Mouse (Mus musculus) intestine, postnatal 0 days (tissue): ENCODE measurements around the gene Myh11. TPM values are rescaled to one million over a fixed set of nuclear protein-coding genes. Genes with fewer than 3 reads are reported as not detected.

Experiments
- ATAC-seq: fragments of 200-750 bp; cut with Nextera tagmentation; 2 replicates; pipeline ENCODE4 v1.8.0; 2017; ENCODE audit warnings: mild to moderate bottlenecking, moderate TSS enrichment, moderate library complexity
- H3K27ac ChIP-seq: fragments of 300-500 bp; sonication (generic); 2 replicates; pipeline ENCODE4 v1.5.1; 2014; ENCODE audit warnings: mild to moderate bottlenecking, low read depth, low read length, moderate library complexity
- H3K27me3 ChIP-seq: fragments of 300-500 bp; sonication (generic); replicated peaks from 2 replicates; pipeline ENCODE4 v1.6.1; 2014; ENCODE audit warnings: low read length, mixed read lengths; ENCODE audit not compliant: control insufficient read depth, insufficient read depth
- H3K36me3 ChIP-seq: fragments of 300-500 bp; sonication (generic); 2 replicates; pipeline ENCODE4 v1.6.1; 2014; ENCODE audit warnings: mild to moderate bottlenecking, moderate library complexity; ENCODE audit not compliant: control insufficient read depth, insufficient read depth
- H3K4me1 ChIP-seq: fragments of 300-500 bp; sonication (generic); replicated peaks from 2 replicates; pipeline ENCODE4 v1.6.1; 2014; ENCODE audit warnings: antibody characterized with exemption, low read length, mixed read lengths; ENCODE audit not compliant: control insufficient read depth, insufficient read depth
- H3K4me2 ChIP-seq: fragments of 300-500 bp; sonication (generic); replicated peaks from 2 replicates; pipeline ENCODE4 v1.6.1; 2014; ENCODE audit warnings: low read depth, mild to moderate bottlenecking, moderate library complexity
- H3K4me3 ChIP-seq: fragments of 300-500 bp; sonication (generic); 2 replicates; pipeline ENCODE4 v1.5.1; 2014; ENCODE audit warnings: low read depth, low read length
- H3K9ac ChIP-seq: fragments of 300-500 bp; sonication (generic); 2 replicates; pipeline ENCODE4 v1.6.1; 2014; ENCODE audit warnings: mild to moderate bottlenecking, low read depth, low read length
- H3K9me3 ChIP-seq: fragments of 300-500 bp; sonication (generic); 2 replicates; pipeline ENCODE4 v1.6.1; 2016; ENCODE audit warnings: mixed run types; ENCODE audit not compliant: control insufficient read depth
- CTCF ChIP-seq: sonication (generic); IDR thresholded peaks from 2 replicates; pipeline ENCODE4 v1.5.1; 2016; ENCODE audit warnings: low read depth, mild to moderate bottlenecking, control low read depth, antibody characterized with exemption, moderate library complexity
- WGBS: fragments of 180-500 bp; shearing (Covaris S2); extraction: QIAGEN DNeasy Blood & Tissue Kit; methylation state at CpG from one replicate; pipeline ENCODE4 v1.1.7; 2014; 5-methylcytosine and 5-hydroxymethylcytosine counted together
- microRNA counts: library from miRNA; unstranded; fragments of <30 nt; microRNA quantifications from one replicate; lab custom pipeline; 2016
- microRNA-seq: library from miRNA; unstranded; fragments of <30 nt; microRNA quantifications from one replicate; pipeline ENCODE4, GENCODE M21; 2016
- polyA plus RNA-seq: library from polyadenylated mRNA; unstranded; fragments of >200 nt; fragmentation: Nextera tagmentation; extraction: Ambion mirVana; gene quantifications from 2 replicates; pipeline ENCODE4 v1.2.1, GENCODE M21; 2015

The Myh11 gene
- polyA plus RNA-seq, 1 experiment from 2014 or later = 164 TPM

GRCm38 (mm10) chr16:14151718-14152117 lies 139.5 kb downstream of the Myh11 start:
- no peak overlapping the region for H3K4me3 ChIP-seq
- H3K9ac ChIP-seq = no peak overlapping the region
- no peak overlapping the region for H3K27ac ChIP-seq
- H3K4me2 ChIP-seq = no peak overlapping the region
- no peaks in the 10 kb centered on the region for H3K4me1 ChIP-seq
- 87% methylated on average over 4 of the region's 4 CpGs for WGBS
- no peak for TF ChIP-seq CTCF
- no peaks in the 10 kb centered on the region for H3K9me3 ChIP-seq
- H3K27me3 ChIP-seq = no peaks in the 10 kb centered on the region
- H3K36me3 ChIP-seq = peaks cover 40% of the 10 kb centered on the region
- no peak for ATAC-seq

GRCm38 (mm10) chr16:14147712-14148111 lies 143.5 kb downstream of the Myh11 start:
- TF ChIP-seq CTCF = peak; percentile 49
- Histone ChIP-seq H3K9me3 (no peaks in the 10 kb centered on the region), H3K27me3 (no peaks in the 10 kb centered on the region), H3K36me3 (peaks cover 61% of the 10 kb centered on the region), H3K4me1 (no peaks in the 10 kb centered on the region), H3K4me3 (no peak overlapping the region), H3K27ac (no peak overlapping the region), H3K4me2 (no peak overlapping the region), H3K9ac (no peak overlapping the region)
- no peak for ATAC-seq

MicroRNA genes within 50 kb of the gene (microRNA counts, 519-probe panel; counts per million panel counts)
- 3,450 counts per million, percentile 42 among the panel's probes with 10 or more counts for microRNA mmu-miR-484 (lab: Ali Mortazavi, UCI)

Small RNAs within 50 kb of the gene (microRNA-seq; reads per million reads assigned to microRNA genes)
- gene Mir484 = 1,903 reads per million, percentile 81 among the genes with 10 or more reads in this experiment

Other genes with a start within 250 kb of the Myh11 start
- gene Nde1, start 128.1 kb downstream of the Myh11 start, polyA plus RNA-seq = 18.5 TPM in 2 replicates
- gene Marf1, start 128.0 kb downstream of the Myh11 start, polyA plus RNA-seq = 7.0 and 7.8 TPM in 2 replicates
- 66.3 and 66.5 TPM in 2 replicates for gene Fopnl, start 26.0 kb upstream of the Myh11 start, polyA plus RNA-seq
- 2.3 and 2.6 TPM in 2 replicates for gene Abcc1, start 70.2 kb upstream of the Myh11 start, polyA plus RNA-seq